Mouse (Mus musculus) thymus, postnatal 25 days (tissue): ENCODE results near the gene Grk5.

Experiments
- DNase-seq: peaks from one replicate; pipeline ENCODE4 v3.0.0; 2022

Grk5 gene

DNA sequence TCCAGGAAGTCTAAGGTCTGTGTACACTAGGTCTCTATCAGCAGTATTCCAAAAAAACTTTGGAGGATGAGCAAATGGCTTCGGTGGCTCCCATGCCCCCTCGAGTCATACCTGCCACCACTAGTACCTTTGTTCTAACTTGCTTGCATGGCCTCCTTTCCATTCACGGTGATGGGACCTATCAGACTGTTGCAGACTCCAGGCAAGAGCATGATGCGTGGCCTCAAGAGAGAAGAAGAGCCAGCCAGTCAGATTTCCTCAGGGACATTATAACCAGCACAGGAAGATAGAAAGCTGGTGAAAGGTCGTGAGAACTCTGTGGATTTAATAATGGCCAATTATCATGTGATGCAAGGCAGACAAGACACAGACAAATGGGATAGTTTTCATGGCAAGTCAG lies 91.8 kb downstream of the Grk5 start:
- DNase-seq: no peak

DNA sequence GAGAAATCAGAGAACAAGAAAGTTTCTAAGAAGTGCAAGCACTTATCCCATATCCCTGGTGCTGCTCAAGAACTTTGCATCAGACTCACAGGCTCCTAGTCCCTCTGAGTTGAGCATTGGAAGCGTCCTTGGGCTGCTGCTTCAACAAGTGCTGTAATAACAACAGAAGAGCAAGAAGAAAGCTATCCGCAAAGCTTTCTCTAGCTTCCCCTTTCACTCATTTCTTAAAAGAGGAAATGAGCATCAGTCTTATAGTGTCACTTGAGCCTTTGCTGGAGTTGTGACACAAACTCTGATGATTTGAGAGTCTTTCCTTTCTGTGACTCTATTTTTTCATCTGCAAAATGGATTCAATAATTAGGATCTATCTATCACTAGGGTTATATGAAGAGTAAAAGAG lies 92.3 kb downstream of the Grk5 start:
- no peak for DNase-seq

DNA sequence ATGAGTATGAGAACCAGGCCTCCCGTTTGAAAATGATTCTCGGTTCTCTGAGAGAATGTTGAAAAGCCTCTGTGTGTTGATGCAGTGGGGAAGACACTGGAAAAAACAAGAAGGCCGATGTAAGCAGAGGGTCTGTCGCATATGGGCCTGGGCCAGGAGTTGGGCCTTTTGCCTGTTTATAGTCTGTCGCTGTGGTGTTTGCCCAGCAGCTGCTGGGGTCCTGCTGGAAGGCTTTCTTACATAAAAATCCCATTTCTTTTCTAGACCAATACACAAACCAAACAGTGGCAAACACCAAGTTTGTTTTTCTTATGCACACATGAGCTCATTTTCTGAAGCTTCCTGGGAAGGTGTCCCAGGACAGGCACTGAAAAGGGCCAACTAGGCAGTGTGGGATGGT lies 100.2 kb downstream of the Grk5 start:
- DNase-seq: no peak

DNA sequence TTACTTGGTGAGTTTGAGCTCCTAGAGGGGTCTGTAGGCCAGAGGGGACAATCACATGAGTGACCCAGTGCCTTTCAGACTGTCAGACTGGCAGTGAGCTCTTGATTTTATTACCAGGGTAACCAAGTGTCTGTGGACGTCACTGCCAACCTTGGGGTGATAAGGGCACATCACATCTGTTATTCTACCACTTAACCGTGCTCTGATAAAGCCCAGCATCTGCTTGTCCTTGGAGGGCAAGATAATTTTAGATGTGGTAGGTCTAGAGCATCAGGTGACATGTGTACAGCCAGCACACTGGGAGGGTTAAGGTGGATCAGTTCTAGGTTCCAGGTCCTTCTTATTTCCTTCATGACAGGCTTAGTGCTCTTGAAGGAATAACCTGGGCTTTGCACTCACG lies 104.7 kb downstream of the Grk5 start:
- no peak for DNase-seq

DNA sequence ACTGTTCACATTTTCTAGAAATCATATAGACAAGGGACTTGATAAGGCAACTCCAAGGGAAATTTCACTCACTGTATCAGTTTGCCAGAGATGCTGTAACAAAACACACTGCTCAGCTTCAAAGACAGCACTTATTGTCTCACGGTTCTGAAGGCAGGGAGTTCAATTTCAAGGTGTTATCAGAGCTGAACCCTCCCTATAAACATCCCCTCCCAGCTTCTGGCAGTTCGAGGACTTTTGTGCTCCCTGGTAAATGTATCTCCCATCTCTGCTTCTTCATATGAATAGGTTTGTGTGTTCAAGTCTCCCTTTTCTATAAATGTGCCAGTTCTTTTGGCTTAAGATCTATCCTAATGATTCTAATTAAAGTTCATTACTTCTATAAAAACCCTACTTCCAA lies 105.3 kb downstream of the Grk5 start:
- DNase-seq: no peak

DNA sequence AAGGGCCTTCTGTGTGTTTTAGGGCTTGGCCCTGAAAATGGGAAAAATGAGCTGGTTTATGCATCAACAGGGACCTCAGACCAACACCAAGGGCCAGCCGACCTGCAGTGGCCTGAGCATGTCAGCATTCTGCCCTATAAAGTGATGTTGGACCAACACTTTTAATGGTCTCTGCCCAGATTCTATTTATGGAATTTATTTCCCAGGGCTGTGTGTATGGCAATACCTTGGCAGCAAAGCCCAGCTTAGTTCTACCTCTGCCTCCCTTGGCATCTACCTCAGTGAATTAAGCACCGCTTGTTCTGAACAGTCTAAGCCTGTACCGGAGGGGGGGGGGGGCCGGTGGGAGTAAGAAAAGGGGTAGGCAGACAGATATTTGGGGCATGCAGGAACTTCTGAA lies 108.2 kb downstream of the Grk5 start:
- no peak for DNase-seq

DNA sequence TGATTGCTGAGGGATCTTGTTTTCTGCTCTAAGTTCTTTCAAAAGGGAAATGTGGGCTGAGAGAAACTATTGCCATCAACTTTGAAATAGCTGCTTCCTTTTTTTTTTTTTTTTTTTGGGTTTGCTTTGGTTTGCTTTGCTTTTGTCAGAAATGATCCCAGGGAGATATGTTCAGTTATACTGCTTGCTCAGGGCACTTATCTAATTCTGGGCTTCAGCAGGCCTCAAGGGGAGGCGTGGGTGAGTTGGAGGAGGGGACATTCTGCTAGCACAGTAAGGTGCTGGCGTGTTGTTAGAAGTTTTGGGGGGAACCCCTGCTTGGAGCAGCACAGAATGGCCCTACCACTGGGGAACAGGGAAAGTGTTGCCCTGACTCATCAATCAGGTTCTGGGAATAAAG lies 110.1 kb downstream of the Grk5 start:
- no peak for DNase-seq

DNA sequence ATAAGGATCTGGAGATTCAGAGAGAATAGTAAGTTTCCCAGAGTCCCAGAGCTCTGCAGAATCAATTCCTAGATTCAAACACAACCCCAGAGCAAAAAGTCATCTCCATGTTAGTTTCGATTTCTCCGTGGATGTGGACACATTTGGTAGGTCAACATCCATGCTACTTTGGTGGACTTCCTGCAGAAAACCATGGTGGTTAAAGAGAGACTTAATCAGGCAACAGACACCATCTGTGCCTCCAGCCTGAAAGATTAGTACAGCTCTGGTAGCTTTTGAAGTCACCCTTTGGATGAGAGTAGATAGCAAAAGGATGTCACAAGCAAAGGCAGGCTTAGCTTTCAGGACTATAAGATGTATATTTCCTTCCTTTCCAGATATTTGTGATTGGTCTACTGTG lies 111.4 kb downstream of the Grk5 start:
- no peak for DNase-seq

DNA sequence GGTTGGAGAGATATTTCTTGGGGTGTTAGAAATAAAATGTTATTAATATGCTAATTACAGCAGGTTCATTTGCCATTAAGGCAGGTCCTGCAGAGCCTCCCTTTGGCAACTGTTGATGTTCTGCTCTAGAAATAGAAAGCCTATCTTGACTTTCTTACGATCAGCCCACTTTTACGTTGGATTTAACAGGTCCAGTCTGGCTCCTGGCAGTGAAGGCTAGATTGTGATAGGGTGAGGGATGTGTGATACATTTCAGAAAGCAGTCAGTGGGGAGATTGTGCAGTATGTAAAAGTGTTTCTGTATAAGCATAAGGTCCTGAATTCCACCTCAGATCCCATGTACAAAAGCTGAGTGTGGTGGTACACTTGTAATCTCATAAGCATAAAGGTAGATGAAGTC lies 119.7 kb downstream of the Grk5 start:
- DNase-seq: no peak

DNA sequence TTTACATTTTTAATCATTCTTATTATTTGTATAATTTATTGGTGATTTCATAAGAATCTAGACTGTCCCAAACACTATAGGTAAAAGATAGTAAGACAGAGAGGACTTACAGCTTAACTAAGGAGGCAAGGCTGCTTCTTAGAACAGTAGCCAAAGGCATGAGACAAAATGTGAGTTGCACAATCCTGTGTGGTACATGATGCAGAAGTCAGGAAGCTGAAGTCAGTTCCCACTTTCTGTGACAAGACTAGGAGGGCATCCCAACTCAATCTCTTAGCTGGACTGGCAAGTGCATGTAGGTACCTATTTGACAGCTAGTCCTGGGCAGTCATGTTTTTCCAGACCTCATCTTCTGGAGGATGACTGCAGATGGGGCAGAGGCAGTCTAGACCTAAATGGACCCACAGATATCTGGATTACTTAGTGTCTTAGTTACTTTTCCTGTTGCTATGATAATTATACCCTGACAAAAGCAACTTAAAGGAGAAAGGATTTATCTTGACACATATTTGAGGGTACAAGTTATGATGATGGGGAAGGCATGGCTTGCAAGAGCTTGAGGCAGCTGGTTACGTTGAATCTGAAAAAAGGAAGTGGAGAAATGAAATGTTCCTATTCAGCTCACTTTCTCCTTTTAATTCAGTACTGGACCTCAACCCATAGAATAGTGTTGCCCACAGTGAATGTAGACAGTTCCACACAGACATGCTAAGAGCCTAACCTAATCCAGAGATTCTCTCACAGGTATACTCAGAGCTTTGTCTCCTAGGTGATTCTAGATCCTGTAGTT lies 128.1 kb downstream of the Grk5 start:
- no peak for DNase-seq

DNA sequence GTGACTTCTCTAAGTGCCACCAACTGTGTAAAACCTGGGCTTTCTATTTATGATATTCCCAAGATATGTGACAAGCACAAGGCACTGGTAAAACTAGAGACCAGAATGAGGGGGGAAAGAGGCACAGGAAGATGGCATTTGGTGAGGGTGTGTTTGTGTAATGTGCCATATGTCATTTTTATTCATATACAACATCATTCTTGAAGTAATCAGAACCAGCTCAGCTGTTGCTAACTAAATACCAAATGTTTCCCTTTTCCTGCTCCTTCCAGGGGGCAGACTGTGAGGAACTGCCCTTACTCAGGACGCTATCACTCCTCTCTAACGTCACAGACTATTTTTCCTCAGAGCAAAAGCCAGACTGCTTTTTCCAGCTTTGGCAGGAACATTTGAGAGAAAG lies 132.0 kb downstream of the Grk5 start:
- DNase-seq: no peak

DNA sequence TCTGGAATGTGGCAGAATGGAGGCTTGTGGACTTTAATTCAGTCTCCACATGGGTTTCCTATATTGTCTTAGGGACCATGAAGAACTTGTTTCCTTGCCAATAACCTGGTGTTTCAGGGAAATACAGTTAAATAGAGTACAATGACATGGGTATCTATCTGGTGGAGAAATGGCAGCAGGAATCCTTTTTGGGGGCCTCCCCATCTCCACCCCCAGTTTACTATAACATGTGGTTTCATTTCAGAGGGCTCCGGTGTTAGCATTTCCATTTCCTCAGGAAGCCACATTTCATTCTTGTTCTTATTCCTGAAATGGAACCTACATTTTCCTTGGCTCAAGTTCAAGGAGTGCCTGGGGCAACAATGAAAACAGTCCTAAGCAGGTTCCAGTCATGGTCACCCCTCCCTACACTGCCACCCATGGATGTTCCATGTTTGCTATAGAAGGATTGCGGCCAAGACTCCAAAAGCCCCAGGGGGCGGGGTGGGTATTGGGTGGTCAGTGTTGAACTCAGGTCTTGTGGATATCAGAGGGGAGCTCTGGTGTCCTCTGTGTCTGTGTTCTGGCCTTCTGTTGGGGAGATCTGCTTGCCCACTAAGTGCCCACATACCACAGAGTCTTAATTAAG lies 132.5 kb downstream of the Grk5 start:
- no peak for DNase-seq

DNA sequence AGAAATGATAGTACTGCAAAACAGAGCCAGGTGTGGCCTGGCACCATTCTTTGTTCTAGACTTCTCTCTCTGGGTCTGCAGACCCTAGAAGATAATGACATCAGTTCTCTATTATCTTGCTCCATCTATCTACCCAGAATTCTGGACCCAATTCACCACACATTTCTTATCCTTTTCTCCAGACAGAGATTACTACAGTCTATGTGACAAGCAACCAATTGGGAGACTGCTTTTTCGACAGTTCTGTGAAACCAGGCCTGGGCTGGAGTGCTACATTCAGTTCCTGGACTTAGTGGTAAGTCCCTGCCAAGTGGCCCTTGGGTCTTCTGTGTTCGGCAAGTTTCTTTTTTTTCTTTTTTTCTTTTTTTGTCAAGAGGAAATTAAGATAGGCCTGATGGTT lies 142.0 kb downstream of the Grk5 start:
- no peak for DNase-seq

DNA sequence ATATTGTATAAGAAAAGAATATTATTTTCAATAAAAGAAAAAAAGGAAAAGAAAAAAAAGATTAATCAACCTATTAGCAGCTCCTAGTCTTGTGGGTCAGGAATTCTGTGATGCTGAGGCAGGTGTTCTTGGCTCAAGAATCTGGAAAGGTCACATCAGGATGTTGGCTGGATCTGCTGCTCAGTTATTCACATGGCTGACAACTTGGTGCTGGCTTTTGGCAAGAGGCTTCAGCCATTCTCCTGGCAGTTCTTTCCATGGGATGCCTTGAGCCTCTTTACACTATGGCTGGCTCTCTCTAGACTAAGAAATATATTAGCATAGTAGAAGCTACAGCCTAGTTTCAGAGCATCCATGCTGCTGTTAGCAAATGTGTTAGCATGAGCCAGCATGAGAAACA lies 149.6 kb downstream of the Grk5 start:
- no peak for DNase-seq

DNA sequence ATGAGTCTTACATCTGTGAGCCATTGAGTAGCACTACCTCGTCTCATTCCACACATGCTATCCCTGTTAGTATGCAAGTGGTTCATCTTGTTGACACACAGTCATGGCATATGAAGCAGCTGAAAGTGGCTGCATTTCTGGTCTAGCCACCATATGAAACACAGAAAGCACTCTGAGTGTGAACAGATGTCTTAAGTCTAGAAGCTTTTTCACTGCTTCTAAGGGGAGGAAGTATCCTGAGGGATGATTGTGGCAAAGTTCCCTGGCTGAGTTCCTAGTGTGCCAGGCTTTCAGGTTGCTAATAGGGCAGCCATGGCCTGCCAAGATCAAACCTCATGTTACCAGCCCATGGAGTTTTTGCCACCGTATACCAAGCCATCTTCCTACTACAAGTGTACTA lies 159.1 kb downstream of the Grk5 start:
- no peak for DNase-seq

DNA sequence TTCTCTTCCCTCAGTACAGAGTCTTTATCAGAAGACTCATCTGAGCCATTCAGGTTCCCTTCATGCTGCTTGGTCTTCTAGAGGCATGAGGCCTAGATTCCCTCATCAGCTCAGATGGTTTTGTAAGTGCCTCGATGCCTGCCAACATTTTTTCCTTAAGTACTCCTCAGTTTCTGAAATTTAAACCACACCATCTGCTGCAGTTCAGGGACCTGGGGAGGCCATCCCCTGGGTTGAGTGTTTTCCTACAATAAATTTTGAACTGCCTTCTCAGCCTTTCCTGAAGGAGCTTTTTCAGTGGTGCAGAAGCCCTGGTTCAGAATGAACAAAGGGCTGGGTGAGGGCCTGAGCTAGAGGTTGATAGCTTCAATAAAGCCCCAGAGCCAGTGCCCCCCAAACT lies 159.9 kb downstream of the Grk5 start:
- DNase-seq: no peak

DNA sequence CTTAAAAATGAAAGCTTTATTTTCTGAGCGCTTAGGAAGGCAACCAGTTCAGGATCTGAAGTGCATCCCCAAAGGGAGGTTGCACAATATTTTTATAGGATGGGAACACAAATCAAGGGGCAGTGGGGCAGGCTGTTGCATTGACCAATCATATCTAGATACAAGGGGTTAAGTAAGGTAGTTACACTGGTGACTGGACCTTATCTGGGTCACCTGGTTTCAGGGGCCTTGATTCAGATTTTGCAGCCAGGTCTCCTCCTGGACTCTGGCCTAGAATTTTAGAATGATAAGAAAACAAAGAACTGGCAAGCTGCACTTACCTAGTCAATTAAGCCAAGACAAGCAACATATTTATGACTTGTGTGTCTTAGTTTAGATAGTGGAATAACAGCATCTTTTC lies 161.6 kb downstream of the Grk5 start:
- no peak for DNase-seq

DNA sequence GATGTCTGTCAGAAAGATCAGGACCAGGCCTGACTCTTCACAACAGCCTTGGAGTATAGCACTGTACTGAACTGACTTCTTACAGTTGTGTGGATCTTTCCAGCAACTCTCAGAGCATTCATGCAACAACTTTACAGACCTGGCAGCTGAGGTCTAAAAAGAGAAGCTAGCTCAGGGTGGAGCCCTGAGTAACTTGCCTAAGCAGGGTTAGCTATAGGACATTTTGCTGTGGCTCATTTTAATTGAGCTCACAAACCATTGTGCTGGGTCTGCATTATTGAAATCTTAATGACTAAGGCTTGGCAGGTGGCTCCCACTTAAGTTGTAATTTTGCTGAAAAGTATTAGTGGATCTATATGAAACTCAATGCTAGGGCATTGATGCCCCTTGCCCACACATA lies 162.5 kb downstream of the Grk5 start:
- DNase-seq: no peak

DNA sequence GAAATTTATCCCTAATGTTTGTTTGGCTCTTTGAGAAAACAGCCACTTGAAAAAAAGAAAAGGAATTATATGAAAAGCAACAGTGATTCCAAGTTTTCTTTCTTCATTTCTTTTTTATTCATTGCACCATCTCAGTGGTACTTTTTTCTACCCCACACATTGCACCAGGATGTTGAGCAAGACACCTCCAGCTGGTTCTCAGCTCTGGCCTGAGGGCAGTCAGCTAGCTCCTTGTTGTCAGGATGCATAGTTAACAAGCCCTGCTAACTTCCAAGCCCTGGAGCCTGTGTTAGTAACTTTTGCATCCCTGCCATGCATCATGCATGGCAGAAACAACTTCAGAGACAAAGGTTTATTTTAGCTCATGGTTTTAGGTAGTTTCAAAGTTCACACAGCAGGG lies 163.2 kb downstream of the Grk5 start:
- DNase-seq: no peak

DNA sequence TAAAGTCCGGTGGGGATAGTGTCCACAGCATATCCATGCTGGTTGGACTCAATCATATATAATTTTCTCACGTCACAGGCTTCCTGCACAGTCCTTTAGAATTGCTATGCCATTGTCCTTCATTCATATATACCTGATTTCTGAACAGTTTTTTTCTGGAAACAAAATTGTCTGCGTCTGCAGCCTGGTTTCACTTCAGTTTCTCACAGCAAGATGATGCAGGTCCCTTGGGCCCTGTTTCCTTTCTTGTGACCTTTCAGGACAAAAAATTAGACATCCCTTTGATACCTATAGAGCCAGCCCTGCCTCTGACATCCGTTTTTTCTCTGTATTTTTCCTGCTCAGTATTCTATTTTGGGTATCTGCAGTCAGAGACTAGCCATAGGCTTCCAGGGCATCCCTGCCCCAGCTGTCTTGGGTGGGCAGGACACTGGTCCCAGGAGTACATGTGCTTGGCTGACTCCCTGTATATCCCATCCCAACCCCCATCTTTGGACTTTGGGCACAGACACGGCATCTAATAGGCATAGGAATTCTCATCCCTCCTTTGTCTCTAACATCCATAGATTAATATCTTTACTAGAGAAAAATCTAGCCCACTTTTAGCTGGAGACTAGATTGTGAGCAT lies 167.3 kb downstream of the Grk5 start:
- no peak for DNase-seq

DNA sequence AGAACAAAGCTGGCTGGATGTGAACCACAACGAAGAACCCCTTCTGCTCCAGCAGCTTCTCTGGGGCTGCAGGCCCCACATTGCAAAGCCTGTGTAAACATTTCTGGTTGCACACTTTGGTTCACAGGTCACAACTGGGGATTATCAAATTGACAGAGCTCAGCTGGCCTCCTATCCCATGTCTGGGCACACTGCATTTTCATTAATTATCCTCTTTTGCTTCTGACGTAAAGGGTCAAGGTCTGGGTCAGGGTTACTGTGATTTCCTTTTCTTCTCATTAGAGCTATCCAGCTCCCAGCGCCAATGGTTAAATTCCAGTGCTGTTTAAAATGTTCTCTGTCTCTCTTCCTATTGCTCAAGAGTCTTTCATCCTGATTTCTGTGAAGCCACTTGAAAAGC lies 168.0 kb downstream of the Grk5 start:
- no peak for DNase-seq

DNA sequence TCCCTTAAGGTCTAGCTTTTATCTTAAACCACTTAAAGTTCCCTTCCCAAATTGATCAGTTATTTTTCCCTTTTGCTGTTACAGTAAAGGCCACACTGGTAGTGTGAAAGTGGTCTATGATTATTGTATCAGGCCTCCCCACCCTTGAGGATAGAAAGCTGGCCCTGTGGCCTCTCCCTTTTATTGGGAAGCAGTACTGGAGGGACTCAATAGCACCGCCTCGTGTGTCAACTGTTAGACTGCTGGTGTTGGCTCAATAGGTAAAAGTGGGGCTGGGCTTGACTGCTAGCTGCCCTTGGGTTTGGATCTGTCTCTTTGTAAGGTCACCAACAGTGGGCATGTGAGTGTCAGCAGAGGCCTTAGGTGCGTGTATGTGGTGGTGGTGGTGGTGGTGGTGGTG lies 174.8 kb downstream of the Grk5 start:
- no peak for DNase-seq

DNA sequence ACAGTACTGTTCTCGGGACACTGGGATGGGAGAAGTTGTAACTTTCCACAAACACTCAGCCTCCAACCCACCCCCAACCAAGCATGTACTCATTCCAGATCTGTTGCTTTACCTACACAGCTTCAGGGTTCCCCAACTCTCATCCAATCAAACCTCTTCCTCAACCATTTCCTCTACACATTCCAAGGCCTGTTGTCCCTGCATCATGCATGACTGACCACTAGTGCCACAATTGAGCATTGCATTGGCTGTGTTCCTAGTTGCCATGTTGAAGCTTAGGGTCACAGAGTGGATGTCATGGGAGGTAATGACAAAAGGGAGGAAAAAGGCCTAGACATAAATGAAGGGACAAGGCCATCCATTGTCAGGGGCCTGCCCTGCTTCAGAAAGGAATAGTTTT lies 175.5 kb downstream of the Grk5 start:
- no peak for DNase-seq

DNA sequence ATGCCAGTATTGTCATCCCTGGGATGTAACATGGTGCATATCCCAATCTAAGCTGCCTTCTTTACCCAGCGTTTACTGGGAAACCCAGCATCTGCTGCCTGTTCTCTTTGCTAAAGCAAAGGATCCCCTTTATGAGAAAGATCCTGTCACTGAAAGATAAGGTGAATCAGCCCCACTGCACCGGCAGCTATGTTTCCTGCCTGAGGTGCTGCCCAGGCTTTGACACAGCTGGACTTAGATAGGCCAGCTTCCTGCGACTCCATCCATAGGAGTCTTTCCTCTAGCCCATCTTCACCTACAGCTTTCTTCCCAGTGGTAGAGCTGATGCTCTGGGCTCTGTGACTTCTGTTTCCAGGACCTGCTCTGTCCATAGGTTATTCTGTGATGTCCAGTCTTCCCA lies 189.1 kb downstream of the Grk5 start:
- DNase-seq: no peak
